Mouse (Mus musculus) urinary bladder, postnatal 25 days (tissue): ENCODE measurements around the gene Tpcn1.

Experiments used
- DNase-seq: peaks from one replicate; pipeline ENCODE4 v3.0.0; 2022; ENCODE audit warnings: low spot score

Tpcn1 gene

DNA sequence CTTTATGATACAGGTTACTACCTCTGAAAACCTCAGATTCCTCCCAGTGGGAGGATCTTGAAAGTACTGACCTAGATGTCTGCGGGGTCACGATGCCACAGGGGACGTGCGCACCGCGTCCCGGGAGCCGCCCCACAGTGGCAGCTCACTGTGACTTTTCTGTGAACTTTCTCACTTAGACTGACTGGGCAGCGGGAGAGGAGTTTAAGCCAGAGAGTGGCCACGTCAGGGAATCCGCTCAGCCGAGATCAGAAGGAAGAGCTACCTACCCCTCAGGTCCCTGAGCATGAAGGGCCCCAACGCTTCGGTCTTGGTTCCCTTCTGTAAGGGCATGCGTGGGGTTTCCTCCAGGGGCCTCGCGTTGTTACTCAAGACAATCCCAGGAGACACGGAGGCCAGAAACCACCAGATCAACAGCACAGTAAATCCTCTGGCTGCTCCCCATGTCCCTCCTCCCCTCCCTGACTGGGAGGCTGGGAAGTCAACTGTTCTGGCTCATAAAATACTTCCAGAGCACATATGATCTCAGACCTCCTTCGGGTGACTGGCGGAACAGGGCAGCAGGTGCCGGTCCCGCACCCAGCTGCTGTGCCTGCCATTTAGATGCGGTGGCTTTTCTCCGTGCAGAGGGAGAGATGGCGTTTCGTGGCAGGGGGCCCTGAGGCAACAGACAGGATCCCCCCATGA is 9.1 kb downstream of the Tpcn1 start:
- DNase-seq = no peak

DNA sequence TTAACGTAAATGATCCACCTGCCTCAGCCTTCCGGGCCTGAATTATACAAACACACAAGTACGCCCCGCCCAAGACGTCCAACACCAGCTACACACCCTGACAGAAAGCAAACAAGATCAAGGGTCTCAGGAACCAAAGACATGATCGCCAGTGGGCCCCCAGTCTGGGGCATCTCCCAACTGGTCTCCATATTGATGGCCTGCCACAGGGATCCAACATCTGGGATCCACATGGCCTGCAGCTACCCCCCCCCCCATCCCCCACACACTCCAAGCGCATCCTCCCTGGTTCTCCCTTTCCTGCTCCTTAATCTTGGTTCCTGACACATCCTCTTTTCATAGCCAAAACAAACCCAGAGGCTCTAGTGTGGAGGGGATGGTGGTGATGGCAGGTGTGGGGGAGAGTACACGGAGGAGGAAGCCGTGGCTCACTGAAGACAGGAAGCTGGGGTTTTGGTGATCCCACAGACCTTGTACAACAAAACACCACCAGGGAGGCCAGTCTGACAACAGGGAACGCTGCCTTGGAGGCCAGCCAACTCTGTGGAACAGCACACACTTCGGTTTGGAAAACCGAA is 9.9 kb downstream of the Tpcn1 start:
- DNase-seq = no peak

DNA sequence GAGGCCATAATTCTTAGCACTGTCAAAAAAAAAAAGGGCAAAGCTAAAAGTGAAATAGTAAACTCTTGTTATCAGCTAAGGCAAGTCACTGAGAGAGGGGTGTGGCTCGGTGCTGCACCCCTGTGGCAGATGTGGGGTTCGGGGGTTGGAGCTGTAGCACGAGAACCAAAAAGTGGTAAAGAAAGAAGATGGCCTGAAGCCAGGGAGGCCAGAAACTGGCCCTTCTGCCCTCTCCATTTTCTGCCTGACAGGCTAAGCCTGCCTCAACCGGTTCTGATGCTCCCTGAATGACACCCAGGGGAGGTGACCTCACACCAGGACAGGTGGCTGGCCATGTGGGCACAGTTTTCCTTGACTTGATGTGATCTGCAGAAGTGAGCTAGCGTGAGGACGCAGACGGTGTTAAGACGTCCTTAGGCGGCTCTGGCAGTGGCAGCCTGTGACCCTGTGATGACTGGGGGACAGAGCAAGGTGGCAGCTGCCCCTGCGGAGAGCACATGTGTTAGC is 10.5 kb downstream of the Tpcn1 start:
- no peak for DNase-seq

DNA sequence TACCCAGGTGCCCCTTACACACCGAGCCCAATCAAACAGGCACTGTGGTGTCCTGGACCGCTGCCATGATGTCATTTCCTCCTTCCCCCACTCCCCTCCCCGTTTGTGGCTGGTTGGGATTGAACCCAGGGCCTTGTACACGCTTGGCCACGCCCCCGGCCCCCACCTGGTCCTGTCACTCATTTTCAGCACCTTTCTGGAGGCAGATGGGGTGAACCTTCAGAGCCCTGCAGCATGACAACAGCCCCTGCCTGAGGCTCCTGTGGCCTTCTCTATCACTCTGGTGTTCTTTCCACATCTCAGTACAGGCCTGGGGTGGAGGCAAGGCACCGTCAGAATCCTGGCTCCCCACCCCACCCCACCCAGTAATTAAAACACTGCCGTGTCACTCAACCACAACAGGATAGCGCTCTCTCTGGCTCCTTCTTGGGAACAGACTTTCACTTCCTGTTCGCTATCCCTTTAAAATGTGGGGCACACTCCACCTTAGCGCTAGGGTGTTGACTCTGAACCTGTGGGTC is 11.6 kb downstream of the Tpcn1 start:
- no peak for DNase-seq

DNA sequence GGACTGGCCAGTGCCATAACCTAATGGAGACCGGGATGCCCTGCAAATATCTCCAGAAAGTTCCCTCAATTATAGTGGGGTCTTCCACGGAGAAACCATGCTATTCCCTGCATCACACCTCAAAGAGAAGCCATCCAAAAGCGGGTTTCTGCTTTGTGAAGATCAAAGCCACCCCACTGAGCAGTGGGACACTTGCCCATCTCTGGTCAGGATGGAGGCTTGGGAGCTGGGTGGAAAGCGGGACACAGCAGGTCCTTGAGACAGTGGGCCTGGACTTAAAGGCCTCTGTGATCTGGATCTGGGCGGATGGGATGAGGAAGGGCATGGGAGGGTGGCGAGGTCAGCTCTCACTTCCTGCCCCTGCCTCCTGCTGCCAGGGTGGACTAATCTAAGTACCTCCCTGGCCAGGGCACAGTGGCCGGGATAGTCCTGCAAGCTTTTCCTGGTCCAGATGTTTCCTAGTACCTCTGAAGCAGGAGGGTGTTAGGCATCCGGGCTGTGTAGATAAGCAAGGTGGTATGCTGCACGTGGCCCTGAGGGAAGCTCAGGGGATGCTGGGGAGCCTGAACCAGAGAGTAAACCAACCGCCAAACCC is 13.9 kb downstream of the Tpcn1 start:
- DNase-seq = no peak

DNA sequence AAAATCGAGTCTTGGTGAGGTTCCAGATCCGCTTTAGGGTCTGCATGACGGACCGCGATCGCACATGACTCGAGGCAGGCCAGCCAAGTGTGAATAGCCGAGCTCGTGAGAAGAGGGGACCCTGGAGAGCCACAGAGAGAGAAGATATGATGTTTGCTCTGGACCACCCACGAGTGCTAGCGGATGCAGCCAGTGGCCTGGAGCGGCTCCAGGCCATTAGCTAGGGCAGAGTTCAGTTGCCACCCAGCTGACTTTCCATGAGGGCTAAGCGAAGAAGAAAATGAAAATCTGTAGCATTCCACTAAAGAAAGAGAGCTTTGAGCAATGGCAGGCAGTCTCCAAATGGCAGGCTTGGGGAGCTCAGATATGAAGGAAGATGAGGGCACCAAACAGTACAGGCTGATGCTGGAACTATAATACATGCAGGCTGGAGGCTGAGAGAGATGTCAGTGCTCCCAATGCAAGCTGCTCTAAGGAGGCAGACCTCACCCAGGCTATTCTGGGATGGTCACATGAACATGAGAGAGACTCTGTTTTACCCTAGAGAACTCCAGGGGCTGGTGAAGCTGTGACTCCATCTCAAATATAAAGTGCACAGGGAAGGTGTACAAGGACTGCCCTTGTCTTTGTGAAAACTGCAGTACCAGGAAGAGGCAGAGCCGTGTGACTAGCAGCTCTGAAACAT is 17.3 kb downstream of the Tpcn1 start:
- no peak for DNase-seq

DNA sequence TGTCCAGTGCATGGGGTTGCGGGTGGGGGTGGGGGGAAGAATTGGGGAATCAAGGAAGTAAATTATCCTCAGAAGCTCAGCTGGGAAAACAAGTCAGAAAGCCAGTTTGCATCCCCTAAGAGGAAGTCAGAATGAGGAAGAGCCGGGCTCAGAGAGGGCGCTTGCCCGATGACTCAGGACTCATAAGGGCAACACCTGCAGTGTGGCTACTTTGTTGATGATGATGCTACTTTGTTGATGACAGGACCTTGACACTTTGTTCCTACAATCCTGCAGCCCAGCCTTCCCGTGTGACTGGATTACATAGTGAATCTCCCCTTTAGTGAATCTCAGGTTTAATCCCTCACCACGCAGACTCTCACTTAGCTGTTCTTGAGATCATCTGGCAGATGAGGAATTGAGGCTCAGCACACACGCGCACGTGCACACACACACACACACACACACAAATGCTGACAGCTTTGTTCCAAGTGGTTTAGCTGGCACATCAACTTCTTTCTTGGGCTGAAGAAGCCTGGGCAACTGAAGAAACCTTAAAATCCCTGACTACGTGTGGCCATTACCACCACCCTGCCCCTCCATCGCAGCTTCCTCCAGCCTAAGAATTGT is 18.1 kb downstream of the Tpcn1 start:
- no peak for DNase-seq

DNA sequence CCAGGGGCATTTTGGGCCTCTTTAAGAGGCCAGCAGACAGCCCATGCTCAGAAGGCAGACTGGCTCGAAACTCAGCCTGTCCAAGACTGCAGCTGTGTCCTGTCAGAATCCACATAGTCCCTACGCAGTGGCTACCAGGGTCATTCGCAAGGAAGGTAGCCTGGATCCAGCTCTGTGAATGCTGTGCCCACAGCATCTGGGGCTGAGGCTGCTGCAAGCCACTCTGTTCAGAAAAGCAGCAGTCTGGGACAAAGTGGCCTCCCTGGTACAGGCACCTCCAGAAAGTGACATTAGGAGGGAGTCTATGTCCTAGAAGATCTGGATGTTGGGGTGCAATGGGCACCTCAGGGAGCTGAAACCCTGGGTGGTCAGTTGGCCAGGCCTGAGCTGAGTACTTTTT is 18.7 kb downstream of the Tpcn1 start:
- DNase-seq = no peak

DNA sequence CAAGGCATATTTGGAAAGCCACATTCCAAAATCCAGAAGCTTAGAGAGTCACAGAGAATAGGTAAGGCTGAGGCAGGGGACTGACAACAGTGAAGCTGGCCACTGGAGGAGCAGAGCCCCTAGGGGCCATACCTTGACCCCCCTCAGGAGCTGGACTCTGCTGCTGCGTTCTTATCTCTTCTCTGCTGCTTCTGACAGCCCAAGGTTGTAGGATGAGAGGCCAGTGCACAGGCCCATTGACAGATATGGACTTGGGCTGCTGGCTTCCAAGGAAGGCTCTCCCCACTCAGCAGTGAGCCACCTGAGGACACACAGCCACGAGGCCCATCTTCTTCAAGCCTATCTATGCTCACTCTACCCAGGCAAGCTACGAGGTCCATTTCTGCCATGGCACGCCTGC is 19.5 kb downstream of the Tpcn1 start:
- no peak for DNase-seq

DNA sequence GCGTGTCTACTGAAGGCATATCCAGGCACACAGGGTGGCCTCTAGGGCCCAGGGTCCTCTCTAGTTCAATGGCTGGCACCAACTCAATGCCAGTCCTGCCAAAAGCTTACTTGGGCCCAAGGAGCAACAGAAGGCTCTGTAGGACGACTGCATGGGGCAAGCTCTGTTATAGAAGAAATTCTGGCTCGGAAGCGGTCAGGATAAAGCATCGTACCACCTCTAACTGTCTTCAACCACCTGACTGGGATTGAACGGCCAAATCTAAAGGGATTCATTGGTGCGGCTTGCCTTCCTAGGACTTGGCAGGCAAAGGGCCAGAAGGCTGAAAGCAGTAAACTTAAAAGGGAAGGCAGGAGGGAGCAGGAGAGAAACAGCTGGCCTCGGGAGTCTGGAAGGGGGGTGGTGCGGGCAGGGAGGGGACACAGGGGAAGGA is 20.1 kb downstream of the Tpcn1 start:
- no peak for DNase-seq

DNA sequence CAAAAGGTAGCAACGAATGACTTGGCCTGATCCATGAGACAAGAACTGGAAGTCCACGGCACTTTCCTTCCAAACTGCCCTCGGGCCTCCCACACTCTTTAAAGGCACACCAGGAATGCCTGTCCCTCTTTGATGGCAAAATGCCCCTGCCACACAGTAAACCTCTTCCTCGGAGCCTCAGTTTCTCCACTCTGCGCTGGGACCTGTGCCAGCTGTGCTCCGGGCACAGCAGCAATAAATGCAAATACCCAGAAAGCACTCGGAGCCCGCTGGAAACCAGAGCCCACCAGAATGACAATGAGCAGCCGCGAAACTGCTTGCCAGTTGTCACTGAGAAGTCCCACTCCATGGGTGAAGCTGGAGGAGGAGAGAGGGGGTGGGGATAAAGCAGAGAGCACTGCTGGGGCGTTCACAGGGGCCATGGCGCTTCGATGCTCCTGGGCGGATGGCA is 20.7 kb downstream of the Tpcn1 start:
- no peak for DNase-seq

DNA sequence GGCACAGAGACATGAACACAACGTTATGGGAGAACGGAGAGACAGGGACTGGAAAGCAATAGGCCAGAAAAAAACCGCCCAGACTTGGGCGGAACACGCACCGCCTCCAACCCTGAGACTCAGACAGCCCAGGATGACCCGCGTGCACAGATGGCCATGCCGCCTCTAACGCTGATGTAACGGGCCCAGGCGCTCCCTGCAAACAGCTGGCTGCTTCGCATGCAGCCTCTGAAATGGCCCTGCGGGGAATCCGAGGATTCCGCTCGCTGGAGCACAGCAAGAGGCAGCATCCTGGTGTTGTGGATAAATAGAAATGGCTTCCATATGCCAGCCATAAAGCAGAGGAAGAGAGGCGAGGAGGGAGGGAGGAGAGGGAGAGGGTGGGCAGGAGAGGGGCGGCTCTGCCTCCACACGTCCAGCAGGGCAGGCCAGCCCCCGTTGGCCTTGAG is 21.2 kb downstream of the Tpcn1 start:
- no peak for DNase-seq

DNA sequence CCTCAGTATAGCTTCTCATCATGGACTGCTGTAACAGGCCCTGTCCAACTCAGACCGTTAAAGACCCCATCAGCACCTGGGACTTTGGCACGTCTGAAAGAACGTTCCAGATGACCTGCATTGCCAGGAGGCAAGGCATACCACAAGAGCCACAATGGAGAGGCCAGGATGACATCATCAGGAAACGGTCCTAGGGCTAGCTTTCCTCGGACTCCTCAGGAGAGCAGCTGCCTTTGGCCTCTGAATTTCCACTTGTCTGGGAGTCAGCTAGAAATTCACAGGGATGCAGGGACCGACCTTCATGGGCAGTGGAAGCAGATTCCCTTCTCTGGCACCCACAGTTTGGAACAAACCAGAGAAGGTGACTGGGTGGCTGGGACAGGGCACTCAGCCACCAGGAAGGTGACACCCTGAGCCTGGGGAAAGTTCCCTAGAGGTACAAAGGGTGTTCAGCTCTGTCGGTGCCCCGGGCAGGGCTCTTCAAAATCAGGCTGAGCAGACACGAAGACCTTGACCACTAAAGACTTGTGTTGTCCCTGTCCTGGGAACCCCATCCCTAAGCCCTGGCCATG is 21.7 kb downstream of the Tpcn1 start:
- no peak for DNase-seq

DNA sequence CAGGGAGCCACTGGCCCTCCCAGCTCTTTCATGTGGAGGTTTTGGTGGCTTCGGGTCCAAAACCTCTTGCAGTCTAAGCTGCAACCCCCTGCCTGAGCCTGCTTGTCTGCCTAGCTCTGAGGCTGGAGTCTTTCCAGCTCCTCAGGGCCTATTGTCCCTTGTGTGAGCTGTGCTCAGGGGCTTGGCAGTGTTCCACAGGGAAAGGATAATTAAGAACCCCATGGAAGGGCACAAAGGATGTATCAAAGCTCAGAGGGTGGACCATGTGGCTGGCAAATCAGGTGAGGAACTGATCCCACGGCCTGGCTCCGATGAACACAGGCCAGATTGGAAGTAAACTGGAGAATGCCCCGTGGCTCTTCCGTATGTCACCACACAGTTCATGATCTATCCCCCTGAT is 22.4 kb downstream of the Tpcn1 start:
- DNase-seq = no peak

DNA sequence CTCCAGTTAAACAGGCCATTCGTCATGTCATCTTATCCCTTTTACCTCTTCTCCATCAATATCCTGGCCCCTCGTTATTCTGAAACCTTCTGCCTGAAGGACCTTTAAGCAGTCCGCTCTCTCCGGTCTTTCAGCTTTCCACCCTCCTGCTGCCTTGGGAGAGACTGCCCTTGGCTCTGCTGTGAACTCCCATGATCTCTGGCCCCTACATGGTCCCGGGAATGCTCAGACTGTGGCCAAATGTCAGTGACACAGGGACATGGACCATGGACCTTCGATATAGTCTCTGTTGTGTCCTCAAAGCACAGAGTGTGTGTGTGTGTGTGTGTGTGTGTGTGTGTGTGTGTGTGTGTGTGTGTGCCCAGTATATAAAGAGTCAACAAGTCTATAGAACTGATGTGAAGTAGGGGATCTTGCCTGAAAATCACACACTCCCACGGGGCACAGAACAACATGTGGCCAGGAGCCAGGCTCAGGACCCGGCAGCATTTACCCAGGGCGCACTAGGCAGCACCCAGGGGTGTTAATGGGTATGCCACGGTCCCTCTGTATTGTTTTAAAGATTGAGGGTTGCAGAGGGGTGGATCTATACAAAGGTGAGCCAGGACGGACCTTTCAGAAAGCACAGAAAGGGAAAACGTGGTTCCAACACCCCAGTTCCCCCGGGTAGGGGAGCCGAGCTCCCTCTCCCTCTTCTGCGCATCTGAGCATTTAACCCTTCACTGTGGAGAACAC is 23.1 kb downstream of the Tpcn1 start:
- no peak for DNase-seq

DNA sequence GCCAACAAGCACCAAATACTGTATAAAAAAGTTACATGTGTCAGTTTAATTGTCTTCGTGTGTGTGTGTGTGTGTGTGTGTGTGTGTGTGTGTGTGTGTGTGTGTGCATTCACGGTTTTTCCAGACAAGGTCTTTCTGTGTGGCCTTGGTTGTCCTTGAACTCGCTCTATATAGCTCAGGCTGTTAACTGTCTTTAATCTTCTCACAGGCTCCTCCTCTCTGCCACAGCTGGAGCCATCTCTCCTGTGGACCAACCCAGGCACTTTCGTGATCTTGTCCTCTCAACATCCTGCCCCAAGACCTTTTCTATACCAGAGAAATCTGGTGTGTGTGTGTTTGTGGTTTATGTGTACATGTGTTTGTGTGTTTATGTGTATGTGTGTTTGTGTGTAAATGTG is 24.6 kb downstream of the Tpcn1 start:
- no peak for DNase-seq

DNA sequence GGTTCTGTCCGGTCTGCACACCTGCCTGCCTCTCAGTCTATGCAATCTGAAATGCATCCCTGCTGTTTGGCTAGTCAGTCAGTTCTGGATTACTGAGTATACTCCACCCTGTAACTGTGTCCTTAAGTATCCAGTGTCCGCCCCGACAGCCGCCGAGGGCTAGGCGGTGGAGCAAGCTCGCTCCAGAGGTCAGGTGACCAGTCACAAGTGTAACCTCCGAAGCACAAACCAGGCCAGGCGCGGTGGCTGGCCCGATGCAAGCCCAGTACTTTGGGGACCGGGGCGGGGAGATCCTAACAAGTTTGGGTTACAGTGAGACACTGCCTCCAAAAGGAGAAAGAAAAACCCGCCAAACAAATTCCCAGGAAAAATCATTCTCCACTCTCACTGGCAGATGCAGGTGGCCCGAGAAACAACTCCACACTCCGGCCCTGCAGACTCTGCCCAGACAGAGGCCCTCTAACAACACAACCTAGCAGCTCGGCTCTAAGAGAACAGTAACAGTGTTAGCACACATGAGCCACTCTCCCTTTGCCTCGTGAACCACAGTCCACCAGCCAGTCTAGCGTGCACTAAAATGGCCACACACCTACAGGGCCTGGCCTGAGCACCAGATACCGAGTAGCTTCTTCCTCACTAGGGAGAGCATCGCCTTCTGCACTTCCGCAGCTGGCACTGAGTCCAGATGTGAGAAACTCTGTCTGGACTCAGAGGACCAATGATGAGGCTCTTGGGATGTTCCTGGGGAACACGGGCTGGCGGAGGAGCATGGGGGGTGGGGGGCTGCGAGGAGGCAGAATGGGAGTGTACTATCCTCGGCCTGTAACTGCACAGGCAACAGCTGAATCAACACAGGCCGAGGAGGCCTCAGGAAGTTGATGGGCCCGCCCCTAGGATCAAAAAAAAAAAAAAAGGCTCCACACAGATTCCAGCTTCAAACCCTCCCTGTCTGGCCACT is 25.2 kb downstream of the Tpcn1 start:
- no peak for DNase-seq

DNA sequence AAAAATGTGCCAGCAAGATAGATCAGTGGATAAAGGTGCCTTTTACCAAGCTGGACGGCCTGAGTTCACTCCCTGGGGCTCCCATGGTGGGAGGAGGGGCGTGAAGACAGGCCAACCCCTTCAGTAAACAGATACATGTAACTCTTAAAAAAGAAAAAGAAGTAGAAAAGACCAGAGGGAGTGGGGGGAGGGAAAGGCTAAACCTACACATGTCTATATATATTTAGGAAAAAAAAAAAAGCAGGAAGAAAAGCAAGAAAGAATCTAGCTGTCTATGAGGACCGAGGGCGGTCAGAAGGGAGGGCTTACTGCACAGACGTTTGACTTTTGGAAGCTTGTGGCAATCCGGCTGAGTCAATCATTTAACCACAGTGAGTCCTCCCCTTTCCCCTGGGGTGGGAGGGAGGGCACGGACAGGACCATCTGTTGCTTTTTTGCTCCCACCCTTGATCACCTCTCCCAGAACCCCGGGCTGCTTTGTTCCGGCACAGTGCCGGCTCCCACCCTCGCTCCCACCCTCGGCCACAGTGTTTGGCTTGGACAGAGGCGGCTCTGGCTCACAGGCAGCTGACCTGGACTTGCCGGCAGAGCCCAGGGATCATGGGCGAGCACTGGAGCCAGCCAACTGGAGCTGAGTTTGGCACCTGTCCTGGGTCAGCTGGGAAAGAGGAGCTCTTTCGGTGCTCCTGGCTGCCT is 27.7 kb downstream of the Tpcn1 start:
- peak; percentile 41 for DNase-seq

DNA sequence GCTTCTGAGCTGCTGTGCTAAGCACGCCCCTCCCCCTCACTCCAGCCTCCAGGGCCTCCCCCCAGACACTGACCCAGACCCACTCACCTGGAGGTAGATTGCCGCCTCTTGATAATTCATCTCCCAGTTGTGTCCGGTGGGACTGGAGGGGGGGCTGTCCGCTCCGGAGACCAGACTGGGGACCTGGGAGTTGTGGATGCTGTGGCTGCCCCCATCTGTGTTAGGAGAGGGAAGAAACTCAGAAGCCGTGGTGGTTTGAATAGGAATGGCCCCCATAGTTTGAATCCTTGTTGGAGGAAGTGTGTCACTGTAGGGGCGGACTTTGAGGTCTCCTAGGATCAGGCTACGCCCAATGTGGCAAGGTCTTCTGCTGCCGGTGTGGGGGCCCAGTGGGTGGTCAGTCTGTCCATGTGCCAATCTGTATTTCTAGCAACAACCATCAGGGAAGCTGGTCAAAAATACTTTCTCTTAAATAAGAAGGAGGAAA is 28.3 kb downstream of the Tpcn1 start:
- no peak for DNase-seq
